Mouse (Mus musculus) CH12.LX (cell line): ENCODE measurements around the gene Zbed3. TPM values are rescaled to one million over a fixed set of nuclear protein-coding genes. Genes with fewer than 3 reads are reported as not detected.

Experiments used
- DNase-seq: peaks from one replicate; pipeline ENCODE4 v3.0.0-alpha.2; 2013; ENCODE audit errors: extremely low read depth
- H3K27ac ChIP-seq: 2 replicates; pipeline ENCODE4 v1.5.1; 2012; ENCODE audit warnings: low read depth, mild to moderate bottlenecking, control low read depth, moderate library complexity; ENCODE audit not compliant: insufficient read depth
- H3K27me3 ChIP-seq: replicated peaks from 2 replicates; pipeline ENCODE3; 2012; ENCODE audit warnings: inconsistent platforms
- H3K36me3 ChIP-seq, 2 experiments: replicated peaks in 1 of 2; 2 replicates each; pipeline versions ENCODE3 to v1.6.1; 2012; ENCODE audit warnings: inconsistent platforms in 1 of 2, low read length in 1 of 2, mild to moderate bottlenecking in 1 of 2, mixed read lengths in 1 of 2, moderate library complexity in 1 of 2; ENCODE audit not compliant: control insufficient read depth in 1 of 2, insufficient read depth in 1 of 2
- H3K4me1 ChIP-seq, 2 experiments: 2 replicates each; pipeline ENCODE4 v1.6.1; 2012; ENCODE audit warnings: inconsistent platforms in 1 of 2, moderate library complexity in 1 of 2; ENCODE audit not compliant: insufficient read depth in 2 of 2, control insufficient read depth in 1 of 2
- H3K4me2 ChIP-seq: 2 replicates; pipeline ENCODE4 v1.6.1; 2012; ENCODE audit warnings: low read depth, mild to moderate bottlenecking, control low read depth; ENCODE audit not compliant: poor library complexity, insufficient read depth, severe bottlenecking
- H3K4me3 ChIP-seq, 3 experiments: fragments of 150-350 bp in 1 of 3; sonication (generic) in 1 of 3; replicated peaks in 1 of 3; 2 replicates each; pipeline versions ENCODE3 to v1.5.1; 2011 to 2012; ENCODE audit warnings: low read depth in 2 of 3, low read length in 2 of 3, mild to moderate bottlenecking in 2 of 3, moderate library complexity in 2 of 3, control low read depth in 1 of 3, improper control_type of control experiment in 1 of 3, inconsistent platforms in 1 of 3, mixed read lengths in 1 of 3; ENCODE audit not compliant: poor library complexity in 1 of 3
- H3K79me2 ChIP-seq: replicated peaks from 2 replicates; pipeline ENCODE4 v1.6.1; 2012; ENCODE audit warnings: mild to moderate bottlenecking, moderate library complexity; ENCODE audit not compliant: control insufficient read depth, poor library complexity, insufficient read depth, severe bottlenecking; ENCODE audit errors: extremely low read depth
- H3K9ac ChIP-seq: 2 replicates; pipeline ENCODE4 v1.6.1; 2012; ENCODE audit warnings: low read depth, mild to moderate bottlenecking, control low read depth, moderate library complexity; ENCODE audit not compliant: insufficient read depth
- H3K9me3 ChIP-seq: replicated peaks from 2 replicates; pipeline ENCODE3; 2012; ENCODE audit warnings: low read length, inconsistent platforms, mixed read lengths
- BHLHE40 ChIP-seq: IDR thresholded peaks from 2 replicates; pipeline ENCODE4 v1.6.1; 2011; ENCODE audit warnings: mild to moderate bottlenecking, low read depth, low read length, improper control_type of control experiment
- CHD2 ChIP-seq: IDR thresholded peaks from 2 replicates; pipeline ENCODE4 v1.6.1; 2011; ENCODE audit warnings: low read length, improper control_type of control experiment
- CTCF ChIP-seq, 2 experiments: IDR thresholded peaks in 1 of 2; conservative IDR thresholded peaks in 1 of 2; 2 replicates each; pipeline ENCODE4 v1.5.1; 2011 to 2012; ENCODE audit warnings: low read depth in 2 of 2, low read length in 2 of 2, improper control_type of control experiment in 1 of 2, inconsistent platforms in 1 of 2, mild to moderate bottlenecking in 1 of 2, moderate library complexity in 1 of 2
- EP300 ChIP-seq: IDR thresholded peaks from 2 replicates; pipeline ENCODE4 v1.6.1; 2011; ENCODE audit warnings: low read length, improper control_type of control experiment
- HCFC1 ChIP-seq: IDR thresholded peaks from 2 replicates; pipeline ENCODE4 v1.6.1; 2012; ENCODE audit warnings: low read depth, mild to moderate bottlenecking, inconsistent platforms, low read length, improper control_type of control experiment
- IRF4 ChIP-seq: IDR thresholded peaks from 2 replicates; pipeline ENCODE4 v1.6.1; 2014; ENCODE audit warnings: low read depth, mild to moderate bottlenecking, inconsistent platforms, low read length, improper control_type of control experiment
- JUN ChIP-seq: IDR thresholded peaks from 2 replicates; pipeline ENCODE4 v1.6.1; 2011; ENCODE audit warnings: low read depth, mild to moderate bottlenecking, low read length, improper control_type of control experiment, moderate library complexity; ENCODE audit not compliant: insufficient read depth
- KAT2A ChIP-seq: IDR thresholded peaks from 2 replicates; pipeline ENCODE4 v1.6.1; 2012; ENCODE audit warnings: low read length, improper control_type of control experiment, inconsistent platforms; ENCODE audit not compliant: insufficient replicate concordance
- MAFK ChIP-seq: IDR thresholded peaks from 2 replicates; pipeline ENCODE4 v1.6.1; 2011; ENCODE audit warnings: low read length, improper control_type of control experiment; ENCODE audit not compliant: insufficient replicate concordance
- MAX ChIP-seq: IDR thresholded peaks from 2 replicates; pipeline ENCODE4 v1.6.1; 2011; ENCODE audit warnings: low read length, improper control_type of control experiment
- MAZ ChIP-seq: IDR thresholded peaks from 2 replicates; pipeline ENCODE4 v1.6.1; 2012; ENCODE audit warnings: low read depth, mild to moderate bottlenecking, inconsistent platforms, low read length, improper control_type of control experiment, moderate library complexity
- MXI1 ChIP-seq: IDR thresholded peaks from 2 replicates; pipeline ENCODE4 v1.6.1; 2011; ENCODE audit warnings: mild to moderate bottlenecking, low read depth, low read length, improper control_type of control experiment
- MYC ChIP-seq: IDR thresholded peaks from 2 replicates; pipeline ENCODE4 v1.6.1; 2011; ENCODE audit warnings: low read depth, mild to moderate bottlenecking, improper control_type of control experiment, low read length
- NELFE ChIP-seq: IDR thresholded peaks from 2 replicates; pipeline ENCODE4 v1.6.1; 2011; ENCODE audit warnings: low read depth, low read length, improper control_type of control experiment
- PAX5 ChIP-seq: IDR thresholded peaks from 2 replicates; pipeline ENCODE4 v1.6.1; 2012; ENCODE audit warnings: low read length, inconsistent platforms, mixed read lengths
- POLR2A ChIP-seq: IDR thresholded peaks from 2 replicates; pipeline ENCODE4 v1.6.1; 2011; ENCODE audit warnings: low read depth, mild to moderate bottlenecking, improper control_type of control experiment, low read length
- POLR2AphosphoS2 ChIP-seq: IDR thresholded peaks from 2 replicates; pipeline ENCODE4 v1.6.1; 2011; ENCODE audit warnings: low read depth, low read length, improper control_type of control experiment
- RAD21 ChIP-seq: IDR thresholded peaks from 2 replicates; pipeline ENCODE4 v1.6.1; 2011; ENCODE audit warnings: low read depth, mild to moderate bottlenecking, low read length, improper control_type of control experiment, moderate library complexity
- RCOR1 ChIP-seq: conservative IDR thresholded peaks from 2 replicates; pipeline ENCODE4 v1.6.1; 2012; ENCODE audit warnings: low read depth, mild to moderate bottlenecking, inconsistent platforms, low read length, improper control_type of control experiment
- SIN3A ChIP-seq: IDR thresholded peaks from 2 replicates; pipeline ENCODE4 v1.6.1; 2012; ENCODE audit warnings: low read length, improper control_type of control experiment, inconsistent platforms
- SMC3 ChIP-seq: IDR thresholded peaks from 2 replicates; pipeline ENCODE4 v1.6.1; 2011; ENCODE audit warnings: low read depth, low read length, improper control_type of control experiment
- TBP ChIP-seq: conservative IDR thresholded peaks from 2 replicates; pipeline ENCODE4 v1.6.1; 2011; ENCODE audit warnings: low read depth, low read length, improper control_type of control experiment
- UBTF ChIP-seq: IDR thresholded peaks from 2 replicates; pipeline ENCODE4 v1.6.1; 2012; ENCODE audit warnings: low read depth, mild to moderate bottlenecking, inconsistent platforms, low read length, improper control_type of control experiment, moderate library complexity
- USF1 ChIP-seq: IDR thresholded peaks from 2 replicates; pipeline ENCODE4 v1.6.1; 2014; ENCODE audit warnings: low read depth, mild to moderate bottlenecking, inconsistent platforms, low read length, improper control_type of control experiment
- USF2 ChIP-seq: conservative IDR thresholded peaks from 2 replicates; pipeline ENCODE4 v1.6.1; 2011; ENCODE audit warnings: low read depth, low read length, improper control_type of control experiment
- ZC3H11A ChIP-seq: IDR thresholded peaks from 2 replicates; pipeline ENCODE4 v1.6.1; 2012; ENCODE audit warnings: low read depth, mild to moderate bottlenecking, inconsistent platforms, low read length, improper control_type of control experiment
- ZKSCAN1 ChIP-seq: IDR thresholded peaks from 2 replicates; pipeline ENCODE4 v1.6.1; 2012; ENCODE audit warnings: low read depth, inconsistent platforms, low read length, improper control_type of control experiment, borderline replicate concordance
- ZMIZ1 ChIP-seq: IDR thresholded peaks from 2 replicates; pipeline ENCODE4 v1.6.1; 2012; ENCODE audit warnings: low read depth, mild to moderate bottlenecking, inconsistent platforms, low read length, improper control_type of control experiment
- dilution Hi-C: fragments of 300-500 bp; cut with MboI; formaldehyde crosslinking; loops from 2 replicates; pipeline ENCODE4 v1.14.3; 2020; ENCODE audit warnings: low sequenced_read_pairs; ENCODE audit not compliant: extremely low pct_unique_long_range_greater_than_20kb, extremely low pct_ligation_motif_present
- in situ Hi-C: fragments of 300-500 bp; cut with MboI; formaldehyde crosslinking; loops from 3 replicates; pipeline ENCODE4 v1.14.3; 2019; ENCODE audit warnings: low sequenced_read_pairs, low pct_ligation_motif_present, low pct_unique_long_range_greater_than_20kb, mixed read lengths
- polyA plus RNA-seq: library from polyadenylated mRNA; unstranded; fragments of >175 nt; gene quantifications from 2 replicates; pipeline ENCODE4 v1.2.1, GENCODE M21; 2012; ENCODE audit warnings: low read depth; ENCODE audit not compliant: insufficient read length
- total RNA-seq, 2 experiments: library from RNA; depleted of rRNA; stranded (reverse); fragments of 300-350 nt in 1 of 2; fragments of >200 nt in 1 of 2; gene quantifications; 2 replicates each; pipeline ENCODE4 v1.2.3; 2012 to 2014

The Zbed3 gene
- total and polyA plus RNA-seq, 3 experiments: 7.6 to 50.3 (median 8.2) TPM

- H3K36me3 ChIP-seq: peaks cover 3 to 40% of the 10 kb centered on the region in 2 experiments
- no peak for DNase-seq
- no peak overlapping the region for H3K9ac ChIP-seq
- H3K79me2 ChIP-seq: no peaks in the 10 kb centered on the region
- no peak for TF ChIP-seq CHD2
- TF ChIP-seq PAX5: no peak
- no peak for TF ChIP-seq MYC
- TF ChIP-seq POLR2A: no peak
- H3K4me1 ChIP-seq: peaks cover 0 to 7% of the 10 kb centered on the region in 2 experiments; a peak in 2 of 4 replicates
- H3K9me3 ChIP-seq: no peaks in the 10 kb centered on the region
- H3K27ac ChIP-seq: no peak overlapping the region
- dilution Hi-C loops (no loop called here), in situ Hi-C loops (no loop called here)
- H3K27me3 ChIP-seq: no peaks in the 10 kb centered on the region
- no peak overlapping the region for H3K4me2 ChIP-seq
- H3K4me3 ChIP-seq: no peak overlapping the region
These were observed 22.5 kb downstream of the Zbed3 start for GRCm38 (mm10) chr13:95345869-95346268.

GRCm38 (mm10) chr13:95347018-95347696 is 23.7 kb downstream of the Zbed3 start:
- in situ Hi-C loops: no loop called here
- no peak overlapping the region for H3K4me2 ChIP-seq

More at GRCm38 (mm10) chr13:95347018-95347696, 23.7 kb downstream of the Zbed3 start:
- TF ChIP-seq USF1: no peak
- peak; percentile 83 to 92 for TF ChIP-seq CTCF (conservative IDR thresholded peaks at IDR 0.05 in 1 of 2, IDR thresholded peaks at IDR 0.05 in 1 of 2; ENCODE audit: low read depth in 2 of 2, low read length in 2 of 2)
- no peak for TF ChIP-seq TBP
- no peak for TF ChIP-seq POLR2AphosphoS2
- TF ChIP-seq RCOR1: no peak
- no peak for TF ChIP-seq HCFC1
- TF ChIP-seq MYC: no peak
- TF ChIP-seq BHLHE40: no peak
- TF ChIP-seq ZKSCAN1: no peak
- no peak for TF ChIP-seq SIN3A
- no peak for TF ChIP-seq ZMIZ1
- TF ChIP-seq UBTF: no peak
- no peak for TF ChIP-seq IRF4
- no peak for TF ChIP-seq MXI1
- TF ChIP-seq NELFE: no peak
- TF ChIP-seq MAZ: no peak
- TF ChIP-seq EP300: no peak
- no peak for TF ChIP-seq PAX5
- TF ChIP-seq JUN: no peak
- no peak for TF ChIP-seq KAT2A
- TF ChIP-seq RAD21: peak; percentile 63
- TF ChIP-seq MAX: no peak
- TF ChIP-seq ZC3H11A: no peak
- no peak for TF ChIP-seq MAFK
- no peak for TF ChIP-seq USF2
- peak; percentile 73 for TF ChIP-seq SMC3
- Histone ChIP-seq H3K27me3 (no peaks in the 10 kb centered on the region), H3K9me3 (no peaks in the 10 kb centered on the region), H3K9ac (no peak overlapping the region), H3K27ac (no peak overlapping the region), H3K4me3 (no peak overlapping the region), H3K4me1 (peaks cover 0 to 7% of the 10 kb centered on the region in 2 experiments; a peak in 2 of 4 replicates), H3K36me3 (peaks cover 15 to 45% of the 10 kb centered on the region in 2 experiments), H3K79me2 (no peaks in the 10 kb centered on the region)
- dilution Hi-C loops: no loop called here
- peak; percentile 79 for DNase-seq
